Mouse (Mus musculus): Measurements from ENCODE around the gene Anks1b. TPM values are rescaled to one million over a fixed set of nuclear protein-coding genes. Genes with fewer than 3 reads are reported as not detected.

Anks1b gene
- polyA plus RNA-seq, 1 experiment from 2014 or later = 46.0 TPM

- H3K4me2 ChIP-seq (replicated peaks) = peak overlapping the region; percentile 35
- WGBS = 45% methylated on average over 7 of the region's 7 CpGs
- no peaks in the 10 kb centered on the region for H3K9me3 ChIP-seq
- 0 out of 2 replicates have a peak overlapping the region, but pooled peaks have one; percentile 8 for H3K9ac ChIP-seq (replicated peaks)
- 0 out of 2 replicates have a peak overlapping the region, but pooled peaks have one; percentile 16 for H3K27ac ChIP-seq
- no peaks in the 10 kb centered on the region for H3K36me3 ChIP-seq
- peak; percentile 48; the same call in 1 of the 2 replicates for ATAC-seq
- H3K27me3 ChIP-seq = no peaks in the 10 kb centered on the region
- H3K4me3 ChIP-seq (replicated peaks) = no peak overlapping the region
- H3K4me1 ChIP-seq (replicated peaks) = peaks cover 23% of the 10 kb centered on the region
Observed at GRCm38 (mm10) chr10:90771046-90771445, 897.7 kb downstream of the Anks1b start.

- ATAC-seq = peak; percentile 89
Observed at GRCm38 (mm10) chr10:90771471-90772226, 898.3 kb downstream of the Anks1b start.

GRCm38 (mm10) chr10:90779561-90780400, 906.5 kb downstream of the Anks1b start:
- Histone ChIP-seq H3K27ac (no peak overlapping the region), H3K36me3 (no peaks in the 10 kb centered on the region), H3K9ac (replicated peaks) (no peak overlapping the region), H3K4me3 (replicated peaks) (no peak overlapping the region), H3K4me2 (replicated peaks) (no peak overlapping the region), H3K9me3 (no peaks in the 10 kb centered on the region), H3K4me1 (replicated peaks) (no peaks in the 10 kb centered on the region), H3K27me3 (no peaks in the 10 kb centered on the region)
- WGBS = 46% methylated on average over 13 of the region's 13 CpGs
- ATAC-seq = no peak

More at GRCm38 (mm10) chr10:90771471-90772226, 898.3 kb downstream of the Anks1b start:
- peaks cover 23% of the 10 kb centered on the region for H3K4me1 ChIP-seq (replicated peaks)
- H3K9me3 ChIP-seq = no peaks in the 10 kb centered on the region
- no peaks in the 10 kb centered on the region for H3K27me3 ChIP-seq
- H3K4me2 ChIP-seq (replicated peaks) = peak overlapping the region; percentile 35
- H3K4me3 ChIP-seq (replicated peaks) = 0 out of 2 replicates have a peak overlapping the region, but pooled peaks have one; percentile 2
- H3K9ac ChIP-seq (replicated peaks) = 0 out of 2 replicates have a peak overlapping the region, but pooled peaks have one; percentile 8
- WGBS = 5% methylated on average over 15 of the region's 15 CpGs
- H3K36me3 ChIP-seq = no peaks in the 10 kb centered on the region
- no peak overlapping the region; the same call in 1 of the 2 replicates for H3K27ac ChIP-seq

GRCm38 (mm10) chr10:90784981-90785650, 911.8 kb downstream of the Anks1b start:
- Histone ChIP-seq H3K36me3 (no peaks in the 10 kb centered on the region), H3K4me2 (replicated peaks) (no peak overlapping the region), H3K9me3 (no peaks in the 10 kb centered on the region), H3K27me3 (no peaks in the 10 kb centered on the region), H3K4me1 (replicated peaks) (no peaks in the 10 kb centered on the region), H3K4me3 (replicated peaks) (no peak overlapping the region), H3K9ac (replicated peaks) (no peak overlapping the region), H3K27ac (no peak overlapping the region)
- no peak for ATAC-seq
- WGBS = 65% methylated on average over 4 of the region's 4 CpGs

GRCm38 (mm10) chr10:90785680-90786079, 912.4 kb downstream of the Anks1b start:
- H3K9ac ChIP-seq (replicated peaks) = no peak overlapping the region
- no peaks in the 10 kb centered on the region for H3K9me3 ChIP-seq
- WGBS = 93% methylated on average over 8 of the region's 8 CpGs
- no peaks in the 10 kb centered on the region for H3K36me3 ChIP-seq
- H3K27ac ChIP-seq = no peak overlapping the region
- H3K4me1 ChIP-seq (replicated peaks) = no peaks in the 10 kb centered on the region
- H3K4me2 ChIP-seq (replicated peaks) = no peak overlapping the region
- no peaks in the 10 kb centered on the region for H3K27me3 ChIP-seq
- no peak overlapping the region for H3K4me3 ChIP-seq (replicated peaks)
- ATAC-seq = no peak

- ATAC-seq = no peak
- Histone ChIP-seq H3K36me3 (no peaks in the 10 kb centered on the region), H3K4me2 (replicated peaks) (no peak overlapping the region), H3K9me3 (no peaks in the 10 kb centered on the region), H3K4me1 (replicated peaks) (no peaks in the 10 kb centered on the region), H3K4me3 (replicated peaks) (no peak overlapping the region), H3K27me3 (no peaks in the 10 kb centered on the region), H3K27ac (no peak overlapping the region), H3K9ac (replicated peaks) (no peak overlapping the region)
- 50% methylated on average over 6 of the region's 6 CpGs for WGBS
Observed at GRCm38 (mm10) chr10:90803112-90803511, 929.8 kb downstream of the Anks1b start.

GRCm38 (mm10) chr10:90804602-90805095, 931.3 kb downstream of the Anks1b start:
- Histone ChIP-seq H3K4me3 (replicated peaks) (no peak overlapping the region), H3K36me3 (no peaks in the 10 kb centered on the region), H3K9ac (replicated peaks) (no peak overlapping the region), H3K27ac (no peak overlapping the region), H3K4me1 (replicated peaks) (no peaks in the 10 kb centered on the region), H3K4me2 (replicated peaks) (no peak overlapping the region), H3K27me3 (no peaks in the 10 kb centered on the region), H3K9me3 (no peaks in the 10 kb centered on the region)
- ATAC-seq = no peak
- 5% methylated on average over 4 of the region's 4 CpGs for WGBS

- Histone ChIP-seq H3K4me3 (replicated peaks) (no peak overlapping the region), H3K9ac (replicated peaks) (no peak overlapping the region), H3K36me3 (no peaks in the 10 kb centered on the region), H3K9me3 (no peaks in the 10 kb centered on the region), H3K27ac (no peak overlapping the region), H3K4me1 (replicated peaks) (no peaks in the 10 kb centered on the region), H3K4me2 (replicated peaks) (no peak overlapping the region), H3K27me3 (no peaks in the 10 kb centered on the region)
- WGBS = 84% methylated on average over 8 of the region's 8 CpGs
- no peak for ATAC-seq
Observed at GRCm38 (mm10) chr10:90808616-90809310, 935.5 kb downstream of the Anks1b start.

GRCm38 (mm10) chr10:90809911-90810590, 936.7 kb downstream of the Anks1b start:
- Histone ChIP-seq H3K36me3 (no peaks in the 10 kb centered on the region), H3K27ac (no peak overlapping the region), H3K4me1 (replicated peaks) (peaks cover 7% of the 10 kb centered on the region; the same call in 1 of the 2 replicates), H3K9me3 (no peaks in the 10 kb centered on the region), H3K4me3 (replicated peaks) (no peak overlapping the region), H3K27me3 (no peaks in the 10 kb centered on the region), H3K4me2 (replicated peaks) (no peak overlapping the region), H3K9ac (replicated peaks) (no peak overlapping the region)
- WGBS = 33% methylated on average over 8 of the region's 8 CpGs
- ATAC-seq = no peak

GRCm38 (mm10) chr10:90811446-90811845, 938.1 kb downstream of the Anks1b start:
- Histone ChIP-seq H3K4me1 (replicated peaks) (peaks cover 7% of the 10 kb centered on the region; the same call in 1 of the 2 replicates), H3K9me3 (no peaks in the 10 kb centered on the region), H3K4me3 (replicated peaks) (no peak overlapping the region), H3K36me3 (no peaks in the 10 kb centered on the region), H3K9ac (replicated peaks) (no peak overlapping the region), H3K27ac (no peak overlapping the region), H3K27me3 (no peaks in the 10 kb centered on the region), H3K4me2 (replicated peaks) (no peak overlapping the region)
- 74% methylated on average over 4 of the region's 4 CpGs for WGBS
- ATAC-seq = no peak

GRCm38 (mm10) chr10:90813326-90813725, 940.0 kb downstream of the Anks1b start:
- Histone ChIP-seq H3K4me1 (replicated peaks) (peaks cover 15% of the 10 kb centered on the region), H3K4me2 (replicated peaks) (no peak overlapping the region), H3K27me3 (no peaks in the 10 kb centered on the region; the same call in 1 of the 2 replicates), H3K9ac (replicated peaks) (no peak overlapping the region), H3K4me3 (replicated peaks) (no peak overlapping the region), H3K9me3 (no peaks in the 10 kb centered on the region), H3K36me3 (no peaks in the 10 kb centered on the region), H3K27ac (no peak overlapping the region)
- no peak for ATAC-seq
- WGBS = 93% methylated on average over 5 of the region's 5 CpGs
